Mouse (Mus musculus) gastrocnemius, postnatal 36 days (tissue): ENCODE data around the gene Snx7. TPM values are rescaled to one million over a fixed set of nuclear protein-coding genes. Genes with fewer than 3 reads are reported as not detected.

Source experiments
- DNase-seq, 2 experiments: peaks; one replicate each; pipeline ENCODE4 v3.0.0; 2022
- intact Hi-C: fragments of 180-260 bp; cut with DNase I; formaldehyde crosslinking; loops from one replicate; pipeline ENCODE4 v1.15.1; 2025
- long read RNA-seq, 2 experiments: library from polyadenylated mRNA; stranded (forward); transcript quantifications; one replicate each; pipeline ENCODE4 v2.0.0; 2021
- total RNA-seq, 2 experiments: library from RNA; stranded (reverse); gene quantifications; 2 replicates each; pipeline ENCODE4 v1.2.3; 2021

Snx7 gene
- 1 to 10 TPM; 2.4 to 2.5 TPM for total RNA-seq
- long read RNA-seq, experiment 1, partial matches to known transcripts = 0 of 2 reads
- long read RNA-seq, experiment 1, other reads (novel, unspliced or antisense) = 0 of 2 reads
- long read RNA-seq, experiment 2, partial matches to known transcripts = 0 of 2 reads
- long read RNA-seq, experiment 2, other reads (novel, unspliced or antisense) = 0 of 2 reads

- DNase-seq = peak; percentile 79 to 85
- intact Hi-C loops = no loop called here
Measured at GRCm38 (mm10) chr3:117868637-117869323, at the start of gene Snx7. Gene Snx7, minus strand, starts transcription at chr3:117868936.

- intact Hi-C loops = no loop called here
Measured at GRCm38 (mm10) chr3:117915420-117915819, 46.7 kb upstream of the Snx7 start.

GRCm38 (mm10) chr3:117893736-117894135 lies 25.0 kb upstream of the Snx7 start:
- intact Hi-C loops = no loop called here
- DNase-seq = no peak

More at GRCm38 (mm10) chr3:117915420-117915819, 46.7 kb upstream of the Snx7 start:
- DNase-seq = no peak

GRCm38 (mm10) chr3:117875450-117875849 lies 6.7 kb upstream of the Snx7 start:
- intact Hi-C loops = no loop called here
- no peak for DNase-seq

GRCm38 (mm10) chr3:117873209-117873863 lies 4.6 kb upstream of the Snx7 start:
- no peak for DNase-seq
- intact Hi-C loops = no loop called here

GRCm38 (mm10) chr3:117869324-117869715 lies 584 bp upstream of the Snx7 start:
- intact Hi-C loops = no loop called here
- DNase-seq = no peak

- DNase-seq = no peak
- intact Hi-C loops = no loop called here
Measured at GRCm38 (mm10) chr3:117868091-117868490, 645 bp downstream of the Snx7 start.

- no peak for DNase-seq
- intact Hi-C loops = no loop called here
Measured at GRCm38 (mm10) chr3:117866696-117867407, 1.9 kb downstream of the Snx7 start.

- intact Hi-C loops = no loop called here
- no peak for DNase-seq
Measured at GRCm38 (mm10) chr3:117865621-117866020, 3.1 kb downstream of the Snx7 start.

- intact Hi-C loops = no loop called here
Measured at GRCm38 (mm10) chr3:117862951-117863350, 5.8 kb downstream of the Snx7 start.

GRCm38 (mm10) chr3:117861977-117862434 lies 6.7 kb downstream of the Snx7 start:
- intact Hi-C loops = no loop called here
- DNase-seq = no peak

More at GRCm38 (mm10) chr3:117862951-117863350, 5.8 kb downstream of the Snx7 start:
- no peak for DNase-seq

GRCm38 (mm10) chr3:117858996-117859395 lies 9.7 kb downstream of the Snx7 start:
- DNase-seq = no peak
- intact Hi-C loops = no loop called here

GRCm38 (mm10) chr3:117853729-117854128 lies 15.0 kb downstream of the Snx7 start:
- no peak for DNase-seq
- intact Hi-C loops = no loop called here

- no peak for DNase-seq
- intact Hi-C loops = no loop called here
Measured at GRCm38 (mm10) chr3:117852054-117852361, 16.7 kb downstream of the Snx7 start.

GRCm38 (mm10) chr3:117851278-117852053 lies 17.3 kb downstream of the Snx7 start:
- intact Hi-C loops = no loop called here
- DNase-seq = no peak

- DNase-seq = no peak
- intact Hi-C loops = no loop called here
Measured at GRCm38 (mm10) chr3:117848866-117849265, 19.9 kb downstream of the Snx7 start.

- intact Hi-C loops = no loop called here
- DNase-seq = no peak
Measured at GRCm38 (mm10) chr3:117842658-117843057, 26.1 kb downstream of the Snx7 start.

- no peak for DNase-seq
- intact Hi-C loops = no loop called here
Measured at GRCm38 (mm10) chr3:117839867-117840545, 28.7 kb downstream of the Snx7 start.

GRCm38 (mm10) chr3:117838020-117838419 lies 30.7 kb downstream of the Snx7 start:
- intact Hi-C loops = no loop called here
- DNase-seq = no peak
